Mouse (Mus musculus) spleen, adult 2 months (tissue): ENCODE results near the gene Reps2.

Experiments used
- CTCF ChIP-seq: fragments of 200-500 bp; IDR thresholded peaks from 2 replicates; pipeline ENCODE4 v1.5.1; 2011; ENCODE audit warnings: mild to moderate bottlenecking, inconsistent platforms; ENCODE audit not compliant: insufficient read depth, insufficient read length, insufficient replicate concordance; ENCODE audit errors: extremely low read depth
- POLR2A ChIP-seq: fragments of 200-500 bp; IDR thresholded peaks from 2 replicates; pipeline ENCODE4 v1.6.1; 2011; ENCODE audit warnings: low read depth, low read length, inconsistent platforms

GRCm38 (mm10) chrX:162653518-162653917, 10.1 kb upstream of the Reps2 start:
- TF ChIP-seq CTCF (no peak), POLR2A (no peak)
